Mouse (Mus musculus): ENCODE results near the gene Ccser2.

Gene Ccser2

GRCm38 (mm10) chr14:36937941-36938340 lies 30.6 kb downstream of the Ccser2 start:
- DNase-seq: no peak

- DNase-seq: peak; percentile 49
Observed at GRCm38 (mm10) chr14:36937080-36937878, 31.3 kb downstream of the Ccser2 start.

- no peak for DNase-seq
Observed at GRCm38 (mm10) chr14:36932638-36933382, 35.8 kb downstream of the Ccser2 start.

- no peak for DNase-seq
Observed at GRCm38 (mm10) chr14:36932038-36932437, 36.5 kb downstream of the Ccser2 start.

GRCm38 (mm10) chr14:36923383-36923782 lies 45.2 kb downstream of the Ccser2 start:
- no peak for DNase-seq

GRCm38 (mm10) chr14:36921346-36922049 lies 47.1 kb downstream of the Ccser2 start:
- no peak for DNase-seq

- DNase-seq: no peak
Observed at GRCm38 (mm10) chr14:36919886-36920285, 48.7 kb downstream of the Ccser2 start.

GRCm38 (mm10) chr14:36919146-36919545 lies 49.4 kb downstream of the Ccser2 start:
- peak; percentile 88 for DNase-seq

GRCm38 (mm10) chr14:36915203-36915602 lies 53.4 kb downstream of the Ccser2 start:
- no peak for DNase-seq

GRCm38 (mm10) chr14:36914473-36915005 lies 54.0 kb downstream of the Ccser2 start:
- DNase-seq: no peak

- no peak for DNase-seq
Observed at GRCm38 (mm10) chr14:36911738-36912137, 56.8 kb downstream of the Ccser2 start.

- DNase-seq: no peak
Observed at GRCm38 (mm10) chr14:36905809-36906522, 62.6 kb downstream of the Ccser2 start.

GRCm38 (mm10) chr14:36904206-36904605 lies 64.4 kb downstream of the Ccser2 start:
- no peak for DNase-seq

GRCm38 (mm10) chr14:36900883-36901282 lies 67.7 kb downstream of the Ccser2 start:
- no peak for DNase-seq

- no peak for DNase-seq
Observed at GRCm38 (mm10) chr14:36894701-36895100, 73.9 kb downstream of the Ccser2 start.

GRCm38 (mm10) chr14:36892762-36893358 lies 75.7 kb downstream of the Ccser2 start:
- peak; percentile 53 for DNase-seq

- DNase-seq: no peak
Observed at GRCm38 (mm10) chr14:36890130-36890529, 78.4 kb downstream of the Ccser2 start.

- DNase-seq: no peak
Observed at GRCm38 (mm10) chr14:36885680-36886079, 82.9 kb downstream of the Ccser2 start.

- no peak for DNase-seq
Observed at GRCm38 (mm10) chr14:36885117-36885516, 83.5 kb downstream of the Ccser2 start.

- DNase-seq: no peak
Observed at GRCm38 (mm10) chr14:36883576-36883975, 85.0 kb downstream of the Ccser2 start.

GRCm38 (mm10) chr14:36870257-36870656 lies 98.3 kb downstream of the Ccser2 start:
- no peak for DNase-seq

GRCm38 (mm10) chr14:36868769-36869362 lies 99.7 kb downstream of the Ccser2 start:
- DNase-seq: no peak

Measured in kidney, postnatal 14 days (tissue).